Mouse (Mus musculus): ENCODE measurements around the gene Ccdc194.

- TF ChIP-seq FLI1 (IDR thresholded peaks at IDR 0.05; ENCODE audit: low read length) (no peak), GATA1 (IDR thresholded peaks at IDR 0.05; ENCODE audit: borderline replicate concordance, low read length) (no peak)
Observed at GRCm38 (mm10) chr8:71478943-71479342, 46.6 kb downstream of the Ccdc194 start.

All from megakaryocyte, embryonic 14.5 days (primary cell).